11 mouse cellular contexts compared by ENCODE assay signal in the genomic region with DNA sequence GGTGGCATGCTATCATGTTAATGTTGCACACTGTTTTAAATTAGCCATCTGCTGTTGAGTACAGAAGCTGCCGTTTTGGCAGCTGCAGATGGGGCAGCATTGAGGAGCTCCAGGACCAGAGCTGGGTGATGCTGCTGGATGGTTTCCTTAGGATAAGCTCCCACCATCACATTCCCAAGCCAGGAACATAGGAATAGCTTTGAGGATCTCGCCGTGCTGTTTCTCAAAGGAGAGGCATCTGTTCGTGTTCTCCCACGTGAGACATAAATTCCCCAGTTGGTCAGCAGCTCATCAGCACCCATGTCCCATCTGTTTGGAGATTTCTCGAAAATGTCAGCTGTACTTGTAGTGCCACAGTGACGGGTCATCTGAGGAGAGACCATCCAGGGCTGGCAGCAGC. TPM values are rescaled to one million over a fixed set of nuclear protein-coding genes. Genes with fewer than 3 reads are reported as not detected.
DNase-seq lines count a peak whose midpoint lies in the region; ATAC-seq and TF ChIP-seq lines count a peak whose summit lies in the region.
"Had no signal": no experiment of that assay in that cellular context is flagged by ENCODE, and none has a peak within 500 bp of the region (broad histone marks: within the 10 kb centered on the region; RNA-seq: fewer than 3 reads in every experiment).

No protein-coding gene starts in this region.

- H3K9ac ChIP-seq in heart, embryonic 14.5 days (ENCODE audit: low read length), result no peak overlapping the region
- H3K9ac ChIP-seq: lung, embryonic 14.5 days had no signal

- H3K27ac ChIP-seq in heart, embryonic 14.5 days (replicated peaks in 1 of 2; ENCODE audit: control insufficient read depth in 1 of 2, insufficient read depth in 1 of 2, low read depth in 2 of 2, low read length in 2 of 2), result 0 out of 4 replicates have a peak overlapping the region, but pooled peaks have one; percentile 6 to 10
- H3K27ac ChIP-seq: limb, embryonic 10.5 days had no signal

- H3K4me2 ChIP-seq in heart, embryonic 14.5 days (ENCODE audit: low read length), result no peak overlapping the region
- H3K4me2 ChIP-seq: lung, embryonic 14.5 days had no signal

- no peaks in the 10 kb centered on the region for H3K27me3 ChIP-seq in heart, embryonic 14.5 days (ENCODE audit: control insufficient read depth, insufficient read depth, low read length)

- no peak for ATAC-seq in heart, embryonic 14.5 days (ENCODE audit: insufficient number of reproducible peaks, insufficient read depth, low FRiP score, low read depth)
- no peak for ATAC-seq in CD4-positive, CD25-positive, alpha-beta regulatory T cell, adult 4 months
- ATAC-seq in megakaryocyte, adult 5-6 weeks (ENCODE audit: poor library complexity, severe bottlenecking), result no peak

- no peaks in the 10 kb centered on the region for H3K9me3 ChIP-seq in heart, embryonic 14.5 days (ENCODE audit: control insufficient read depth, low read length)
- H3K9me3 ChIP-seq: limb, embryonic 10.5 days had no signal

- no peaks in the 10 kb centered on the region for H3K36me3 ChIP-seq in heart, embryonic 14.5 days (ENCODE audit: control insufficient read depth, insufficient read depth, low read length)

- DNase-seq in heart, postnatal 10 days, result no peak
- peak; percentile 59 for DNase-seq in brain, embryonic 14.5 days (ENCODE audit: low read depth)
- DNase-seq in frontal cortex, postnatal 14 days (ENCODE audit: low spot score in 2 of 2), result peak; percentile 53 to 66
- DNase-seq in right cerebral cortex, adult 18-20 months, result peak; percentile 83
- no peak for DNase-seq in yolk sac, embryonic 10.5 days (ENCODE audit: low spot score)
- DNase-seq: cerebellum, postnatal 25 days; lung, embryonic 14.5 days had no signal

- no peak overlapping the region for H3K4me3 ChIP-seq in heart, embryonic 14.5 days (ENCODE audit: control insufficient read depth in 1 of 2, insufficient read depth in 1 of 2, low read depth in 1 of 2, low read length in 2 of 2)
- H3K4me3 ChIP-seq: limb, embryonic 10.5 days had no signal

- no peak for TF ChIP-seq CTCF in brain, embryonic 14.5 days (IDR thresholded peaks at IDR 0.05; ENCODE audit: borderline replicate concordance, extremely low read depth, insufficient read depth, insufficient read length)

- no peak for TF ChIP-seq POLR2A in brain, embryonic 14.5 days (IDR thresholded peaks at IDR 0.05; ENCODE audit: borderline replicate concordance, extremely low read depth, insufficient read depth, insufficient read length, poor library complexity, severe bottlenecking)

- intact Hi-C loops in heart, postnatal 10 days (cut with DNase I), result loop anchor here (2.0 kb wide), 1 partner anchor 15 kb away; no protein-coding TSS in a partner anchor

- WGBS in heart, embryonic 14.5 days, result 75% methylated on average over 7 of the region's 7 CpGs

- H3K4me1 ChIP-seq in heart, embryonic 14.5 days (ENCODE audit: control insufficient read depth in 2 of 2, insufficient read depth in 2 of 2, low read length in 2 of 2), result peaks cover 15 to 37% of the 10 kb centered on the region in 2 experiments

RNA-seq across cellular contexts. Expression of gene Rapgef1, which starts 28.3 kb away (rescaled TPM):
- 12.6 and 14.5 TPM in 2 replicates for polyA plus RNA-seq in heart, embryonic 14.5 days (2014; fragmentation: Nextera tagmentation; extraction: Ambion mirVana)
- 100 to 1,000 TPM in 1 of 2 experiments, 10 to 100 TPM in 1; 92.7 to 102 TPM for total RNA-seq in heart, postnatal 10 days (2021)
- polyA plus RNA-seq in brain, embryonic 14.5 days (2012; rRNA removed), result 94.9 and 101 TPM in 2 replicates
- 10 to 100 TPM; 28.7 to 35.9 TPM for polyA plus RNA-seq in CD4-positive, CD25-positive, alpha-beta regulatory T cell, adult 4 months (2017; shearing (Covaris generic))
- 20.1 and 20.2 TPM in 2 replicates for total RNA-seq in megakaryocyte, adult 5-6 weeks (2015)
- total RNA-seq in megakaryocyte, adult 5-6 weeks (2017), result 22.7 and 22.8 TPM in 2 replicates

Comparison
In these comparisons a context has a peak if more than half of its experiments do, and no peak if none do; other contexts are left out.
1. DNase-seq: peak in brain, embryonic 14.5 days (single experiment), frontal cortex, postnatal 14 days (2 of 2) and right cerebral cortex, adult 18-20 months (single experiment); none in heart, postnatal 10 days (0 of 2) and yolk sac, embryonic 10.5 days (single experiment).